Comparison of ENCODE assay signal across 24 mouse cellular contexts in the genomic region with DNA sequence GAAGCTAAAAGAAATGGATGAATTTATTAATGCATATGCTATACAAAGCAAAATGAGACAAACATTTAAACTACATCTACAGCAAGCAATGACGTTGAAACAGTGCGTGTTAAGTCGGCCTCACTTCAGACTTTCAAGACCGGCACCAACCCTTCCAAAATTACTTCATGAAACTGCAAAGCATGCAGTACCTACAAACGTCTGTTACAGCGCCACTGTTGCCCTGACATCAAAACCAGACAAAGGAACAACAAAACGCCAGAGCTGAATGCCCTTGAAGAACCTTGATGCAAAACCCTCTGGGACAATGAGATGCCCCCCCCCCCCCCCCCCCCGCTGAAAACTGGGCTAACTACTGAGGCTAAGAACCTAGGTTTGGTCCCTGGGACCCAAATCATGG. TPM values are rescaled to one million over a fixed set of nuclear protein-coding genes. Genes with fewer than 3 reads are reported as not detected.
DNase-seq lines count a peak whose midpoint lies in the region; ATAC-seq and TF ChIP-seq lines count a peak whose summit lies in the region.
"Had no signal": no experiment of that assay in that cellular context is flagged by ENCODE, and none has a peak within 500 bp of the region (broad histone marks: within the 10 kb centered on the region; RNA-seq: fewer than 3 reads in every experiment).

No protein-coding gene starts in this region.

- intact Hi-C loops in heart, adult 2 months (cut with DNase I): no loop called here

- TF ChIP-seq EP300 in heart, adult 2 months (IDR thresholded peaks at IDR 0.05; ENCODE audit: insufficient read depth, low read depth, low read length): no peak

- no peaks in the 10 kb centered on the region for H3K79me2 ChIP-seq in heart, adult 2 months (replicated peaks; ENCODE audit: control insufficient read depth, insufficient read depth, low read length)

- DNase-seq in heart, adult 2 months: no peak
- DNase-seq in heart, embryonic 10.5 days (ENCODE audit: low spot score): no peak
- DNase-seq in lung, embryonic 14.5 days: no peak
- DNase-seq in lung, postnatal 10 days: no peak
- peak; percentile 64 for DNase-seq in ES-CJ7 (ENCODE audit: low read depth, low spot score)
- no peak for DNase-seq in ovary, adult 18-20 months (ENCODE audit: low spot score)
- DNase-seq in left cerebral cortex, adult 9 months (ENCODE audit: low spot score in 2 of 2): no peak
- DNase-seq: adrenal gland, adult 8-10 months; adrenal gland, postnatal 36 days; cerebellum, adult 11 months; cerebellum, adult 8-10 months; cerebellum, postnatal 14 days; gastrocnemius, postnatal 36 days; heart, postnatal 14 days; kidney, adult 11 months had no signal

- H3K27ac ChIP-seq in heart, adult 2 months: no peak overlapping the region
- H3K27ac ChIP-seq in heart, embryonic 10.5 days: no peak overlapping the region
- no peak overlapping the region for H3K27ac ChIP-seq in lung, embryonic 14.5 days (ENCODE audit: low read depth)
- H3K27ac ChIP-seq: embryonic facial prominence, embryonic 13.5 days; heart, embryonic 15.5 days; hindbrain, embryonic 14.5 days had no signal

- H3K9ac ChIP-seq in heart, adult 2 months (ENCODE audit: low read depth, low read length): no peak overlapping the region
- H3K9ac ChIP-seq in lung, embryonic 14.5 days: no peak overlapping the region
- H3K9ac ChIP-seq: embryonic facial prominence, embryonic 13.5 days; heart, embryonic 15.5 days; hindbrain, embryonic 14.5 days had no signal

- no peak overlapping the region for H3K4me3 ChIP-seq in heart, adult 2 months
- no peak overlapping the region for H3K4me3 ChIP-seq in heart, embryonic 10.5 days
- no peak overlapping the region for H3K4me3 ChIP-seq in lung, embryonic 14.5 days (ENCODE audit: low read depth, low read length)
- H3K4me3 ChIP-seq: embryonic facial prominence, embryonic 13.5 days; heart, embryonic 15.5 days had no signal

- no peak for TF ChIP-seq POLR2A in heart, adult 2 months (IDR thresholded peaks at IDR 0.05; ENCODE audit: insufficient read depth, low read depth, low read length)

- no peak for ATAC-seq in lung, embryonic 14.5 days (ENCODE audit: insufficient read depth)
- ATAC-seq: forebrain, embryonic 14.5 days; Patski had no signal

- H3K4me2 ChIP-seq in lung, embryonic 14.5 days: no peak overlapping the region
- H3K4me2 ChIP-seq: embryonic facial prominence, embryonic 13.5 days; heart, embryonic 11.5 days; heart, embryonic 15.5 days; hindbrain, embryonic 14.5 days had no signal

- no peaks in the 10 kb centered on the region for H3K27me3 ChIP-seq in heart, adult 2 months (ENCODE audit: control insufficient read depth, insufficient read depth, low read length)
- H3K27me3 ChIP-seq in heart, embryonic 10.5 days (ENCODE audit: insufficient read depth, poor library complexity, severe bottlenecking): no peaks in the 10 kb centered on the region
- no peaks in the 10 kb centered on the region for H3K27me3 ChIP-seq in lung, embryonic 14.5 days (ENCODE audit: insufficient read depth, low read length)
- H3K27me3 ChIP-seq: embryonic facial prominence, embryonic 13.5 days; heart, embryonic 15.5 days; Patski had no signal

- no peaks in the 10 kb centered on the region for H3K36me3 ChIP-seq in heart, adult 2 months (ENCODE audit: control insufficient read depth, insufficient read depth, low read length)
- H3K36me3 ChIP-seq in heart, embryonic 10.5 days: no peaks in the 10 kb centered on the region
- H3K36me3 ChIP-seq in lung, embryonic 14.5 days (ENCODE audit: insufficient read depth): no peaks in the 10 kb centered on the region
- H3K36me3 ChIP-seq: embryonic facial prominence, embryonic 13.5 days; heart, embryonic 15.5 days had no signal

- 0 out of 2 replicates have a peak, but pooled peaks have one; percentile 5 for TF ChIP-seq CTCF in heart, adult 2 months (IDR thresholded peaks at IDR 0.05)
- TF ChIP-seq CTCF in lung, embryonic 14.5 days (IDR thresholded peaks at IDR 0.05; ENCODE audit: low read depth): peak; percentile 15; the same call in 1 of the 2 replicates

- 67% methylated on average over 8 of the region's 8 CpGs for WGBS in heart, adult 2 months
- 71% methylated on average over 7 of the region's 8 CpGs for WGBS in heart, embryonic 10.5 days
- WGBS in lung, embryonic 14.5 days: 65% methylated on average over 8 of the region's 8 CpGs

- H3K4me1 ChIP-seq in heart, adult 2 months (ENCODE audit: control insufficient read depth, insufficient read depth, low read length): no peaks in the 10 kb centered on the region
- H3K4me1 ChIP-seq in heart, embryonic 10.5 days: no peaks in the 10 kb centered on the region
- no peaks in the 10 kb centered on the region for H3K4me1 ChIP-seq in lung, embryonic 14.5 days (ENCODE audit: insufficient read depth)
- H3K4me1 ChIP-seq: embryonic facial prominence, embryonic 13.5 days; heart, embryonic 15.5 days had no signal

- H3K9me3 ChIP-seq in heart, embryonic 10.5 days: no peaks in the 10 kb centered on the region
- H3K9me3 ChIP-seq in lung, embryonic 14.5 days (ENCODE audit: low read depth, low read length): no peaks in the 10 kb centered on the region
- H3K9me3 ChIP-seq: embryonic facial prominence, embryonic 13.5 days; heart, embryonic 15.5 days had no signal

RNA-seq across cellular contexts. Expression of a gene that starts 16.9 kb away (rescaled TPM):
- 10 to 100 TPM; 12.8 to 18.1 TPM for total RNA-seq in heart, adult 2 months (2021)
- 10.1 and 16.0 TPM in 2 replicates for polyA plus RNA-seq in heart, adult 2 months (2012; rRNA removed)
- polyA plus RNA-seq in heart, embryonic 10.5 days (2016; fragmentation: Nextera tagmentation; extraction: Ambion mirVana): 57.1 and 61.5 TPM in 2 replicates
- 81.7 and 82.1 TPM in 2 replicates for polyA plus RNA-seq in lung, embryonic 14.5 days (2014; fragmentation: Nextera tagmentation; extraction: Ambion mirVana)

RNA-seq across cellular contexts. Expression of a gene that starts 29.3 kb away (rescaled TPM):
- total RNA-seq in heart, adult 2 months (2021): 1 to 10 TPM; 5.5 to 5.9 TPM
- 2.6 and 3.3 TPM in 2 replicates for polyA plus RNA-seq in heart, adult 2 months (2012; rRNA removed)
- 3.9 and 4.4 TPM in 2 replicates for polyA plus RNA-seq in heart, embryonic 10.5 days (2016; fragmentation: Nextera tagmentation; extraction: Ambion mirVana)
- 6.9 and 8.4 TPM in 2 replicates for polyA plus RNA-seq in lung, embryonic 14.5 days (2014; fragmentation: Nextera tagmentation; extraction: Ambion mirVana)

RNA-seq across cellular contexts. Expression of a gene that starts 29.4 kb away (rescaled TPM):
- 1 to 10 TPM; 1.3 to 2.0 TPM for total RNA-seq in heart, adult 2 months (2021)
- 1.3 TPM in 2 replicates for polyA plus RNA-seq in heart, adult 2 months (2012; rRNA removed)
- polyA plus RNA-seq in heart, embryonic 10.5 days (2016; fragmentation: Nextera tagmentation; extraction: Ambion mirVana): 7.5 and 8.9 TPM in 2 replicates
- polyA plus RNA-seq in lung, embryonic 14.5 days (2014; fragmentation: Nextera tagmentation; extraction: Ambion mirVana): 9.5 and 10.5 TPM in 2 replicates

RNA-seq across cellular contexts. Expression of a gene that starts 56.3 kb away (rescaled TPM):
- total RNA-seq in heart, adult 2 months (2021): 10 to 100 TPM; 12.5 to 12.6 TPM
- 3.0 and 7.4 TPM in 2 replicates for polyA plus RNA-seq in heart, adult 2 months (2012; rRNA removed)
- polyA plus RNA-seq in heart, embryonic 10.5 days (2016; fragmentation: Nextera tagmentation; extraction: Ambion mirVana): 0.73 and 1.8 TPM in 2 replicates
- polyA plus RNA-seq in lung, embryonic 14.5 days (2014; fragmentation: Nextera tagmentation; extraction: Ambion mirVana): 2.8 and 3.0 TPM in 2 replicates
- total RNA-seq: common myeloid progenitor, adult 5-6 weeks; hematopoietic stem cell, adult 5-6 weeks; MEL had no signal
